Mouse (Mus musculus) CH12.LX (cell line): ENCODE results near the gene Khk. TPM values are rescaled to one million over a fixed set of nuclear protein-coding genes. Genes with fewer than 3 reads are reported as not detected.

Experiments used
- DNase-seq: peaks from one replicate; pipeline ENCODE4 v3.0.0-alpha.2; 2013; ENCODE audit errors: extremely low read depth
- H3K27ac ChIP-seq: 2 replicates; pipeline ENCODE4 v1.5.1; 2012; ENCODE audit warnings: low read depth, mild to moderate bottlenecking, control low read depth, moderate library complexity; ENCODE audit not compliant: insufficient read depth
- H3K27me3 ChIP-seq: replicated peaks from 2 replicates; pipeline ENCODE3; 2012; ENCODE audit warnings: inconsistent platforms
- H3K36me3 ChIP-seq, 2 experiments: replicated peaks in 1 of 2; 2 replicates each; pipeline versions ENCODE3 to v1.6.1; 2012; ENCODE audit warnings: inconsistent platforms in 1 of 2, low read length in 1 of 2, mild to moderate bottlenecking in 1 of 2, mixed read lengths in 1 of 2, moderate library complexity in 1 of 2; ENCODE audit not compliant: control insufficient read depth in 1 of 2, insufficient read depth in 1 of 2
- H3K4me1 ChIP-seq, 2 experiments: 2 replicates each; pipeline ENCODE4 v1.6.1; 2012; ENCODE audit warnings: inconsistent platforms in 1 of 2, moderate library complexity in 1 of 2; ENCODE audit not compliant: insufficient read depth in 2 of 2, control insufficient read depth in 1 of 2
- H3K4me2 ChIP-seq: 2 replicates; pipeline ENCODE4 v1.6.1; 2012; ENCODE audit warnings: low read depth, mild to moderate bottlenecking, control low read depth; ENCODE audit not compliant: poor library complexity, insufficient read depth, severe bottlenecking
- H3K4me3 ChIP-seq, 3 experiments: fragments of 150-350 bp in 1 of 3; sonication (generic) in 1 of 3; replicated peaks in 1 of 3; 2 replicates each; pipeline versions ENCODE3 to v1.5.1; 2011 to 2012; ENCODE audit warnings: low read depth in 2 of 3, low read length in 2 of 3, mild to moderate bottlenecking in 2 of 3, moderate library complexity in 2 of 3, control low read depth in 1 of 3, improper control_type of control experiment in 1 of 3, inconsistent platforms in 1 of 3, mixed read lengths in 1 of 3; ENCODE audit not compliant: poor library complexity in 1 of 3
- H3K79me2 ChIP-seq: replicated peaks from 2 replicates; pipeline ENCODE4 v1.6.1; 2012; ENCODE audit warnings: mild to moderate bottlenecking, moderate library complexity; ENCODE audit not compliant: control insufficient read depth, poor library complexity, insufficient read depth, severe bottlenecking; ENCODE audit errors: extremely low read depth
- H3K9ac ChIP-seq: 2 replicates; pipeline ENCODE4 v1.6.1; 2012; ENCODE audit warnings: low read depth, mild to moderate bottlenecking, control low read depth, moderate library complexity; ENCODE audit not compliant: insufficient read depth
- H3K9me3 ChIP-seq: replicated peaks from 2 replicates; pipeline ENCODE3; 2012; ENCODE audit warnings: low read length, inconsistent platforms, mixed read lengths
- CHD1 ChIP-seq: IDR thresholded peaks from 2 replicates; pipeline ENCODE4 v1.6.1; 2012; ENCODE audit warnings: low read depth, low read length, improper control_type of control experiment, inconsistent platforms
- ELF1 ChIP-seq: IDR thresholded peaks from 2 replicates; pipeline ENCODE4 v1.6.1; 2014; ENCODE audit warnings: low read depth, mild to moderate bottlenecking, inconsistent platforms, low read length, improper control_type of control experiment
- EP300 ChIP-seq: IDR thresholded peaks from 2 replicates; pipeline ENCODE4 v1.6.1; 2011; ENCODE audit warnings: low read length, improper control_type of control experiment
- ETS1 ChIP-seq: conservative IDR thresholded peaks from 2 replicates; pipeline ENCODE4 v1.6.1; 2012; ENCODE audit warnings: low read depth, mild to moderate bottlenecking, inconsistent platforms, low read length, improper control_type of control experiment, moderate library complexity
- GABPA ChIP-seq: IDR thresholded peaks from 2 replicates; pipeline ENCODE4 v1.6.1; 2012; ENCODE audit warnings: low read depth, low read length, improper control_type of control experiment, inconsistent platforms; ENCODE audit not compliant: insufficient replicate concordance
- HCFC1 ChIP-seq: IDR thresholded peaks from 2 replicates; pipeline ENCODE4 v1.6.1; 2012; ENCODE audit warnings: low read depth, mild to moderate bottlenecking, inconsistent platforms, low read length, improper control_type of control experiment
- IRF4 ChIP-seq: IDR thresholded peaks from 2 replicates; pipeline ENCODE4 v1.6.1; 2014; ENCODE audit warnings: low read depth, mild to moderate bottlenecking, inconsistent platforms, low read length, improper control_type of control experiment
- JUN ChIP-seq: IDR thresholded peaks from 2 replicates; pipeline ENCODE4 v1.6.1; 2011; ENCODE audit warnings: low read depth, mild to moderate bottlenecking, low read length, improper control_type of control experiment, moderate library complexity; ENCODE audit not compliant: insufficient read depth
- MAFK ChIP-seq: IDR thresholded peaks from 2 replicates; pipeline ENCODE4 v1.6.1; 2011; ENCODE audit warnings: low read length, improper control_type of control experiment; ENCODE audit not compliant: insufficient replicate concordance
- MAX ChIP-seq: IDR thresholded peaks from 2 replicates; pipeline ENCODE4 v1.6.1; 2011; ENCODE audit warnings: low read length, improper control_type of control experiment
- MEF2A ChIP-seq: IDR thresholded peaks from 2 replicates; pipeline ENCODE4 v1.6.1; 2014; ENCODE audit warnings: low read depth, mild to moderate bottlenecking, inconsistent platforms, low read length, improper control_type of control experiment, borderline replicate concordance
- MXI1 ChIP-seq: IDR thresholded peaks from 2 replicates; pipeline ENCODE4 v1.6.1; 2011; ENCODE audit warnings: mild to moderate bottlenecking, low read depth, low read length, improper control_type of control experiment
- MYC ChIP-seq: IDR thresholded peaks from 2 replicates; pipeline ENCODE4 v1.6.1; 2011; ENCODE audit warnings: low read depth, mild to moderate bottlenecking, improper control_type of control experiment, low read length
- PAX5 ChIP-seq: IDR thresholded peaks from 2 replicates; pipeline ENCODE4 v1.6.1; 2012; ENCODE audit warnings: low read length, inconsistent platforms, mixed read lengths
- POLR2A ChIP-seq: IDR thresholded peaks from 2 replicates; pipeline ENCODE4 v1.6.1; 2011; ENCODE audit warnings: low read depth, mild to moderate bottlenecking, improper control_type of control experiment, low read length
- POLR2AphosphoS2 ChIP-seq: IDR thresholded peaks from 2 replicates; pipeline ENCODE4 v1.6.1; 2011; ENCODE audit warnings: low read depth, low read length, improper control_type of control experiment
- RAD21 ChIP-seq: IDR thresholded peaks from 2 replicates; pipeline ENCODE4 v1.6.1; 2011; ENCODE audit warnings: low read depth, mild to moderate bottlenecking, low read length, improper control_type of control experiment, moderate library complexity
- SIN3A ChIP-seq: IDR thresholded peaks from 2 replicates; pipeline ENCODE4 v1.6.1; 2012; ENCODE audit warnings: low read length, improper control_type of control experiment, inconsistent platforms
- UBTF ChIP-seq: IDR thresholded peaks from 2 replicates; pipeline ENCODE4 v1.6.1; 2012; ENCODE audit warnings: low read depth, mild to moderate bottlenecking, inconsistent platforms, low read length, improper control_type of control experiment, moderate library complexity
- USF1 ChIP-seq: IDR thresholded peaks from 2 replicates; pipeline ENCODE4 v1.6.1; 2014; ENCODE audit warnings: low read depth, mild to moderate bottlenecking, inconsistent platforms, low read length, improper control_type of control experiment
- USF2 ChIP-seq: conservative IDR thresholded peaks from 2 replicates; pipeline ENCODE4 v1.6.1; 2011; ENCODE audit warnings: low read depth, low read length, improper control_type of control experiment
- ZC3H11A ChIP-seq: IDR thresholded peaks from 2 replicates; pipeline ENCODE4 v1.6.1; 2012; ENCODE audit warnings: low read depth, mild to moderate bottlenecking, inconsistent platforms, low read length, improper control_type of control experiment
- ZNF384 ChIP-seq: IDR thresholded peaks from 2 replicates; pipeline ENCODE4 v1.6.1; 2012; ENCODE audit warnings: low read depth, low read length, improper control_type of control experiment, inconsistent platforms
- dilution Hi-C: fragments of 300-500 bp; cut with MboI; formaldehyde crosslinking; loops from 2 replicates; pipeline ENCODE4 v1.14.3; 2020; ENCODE audit warnings: low sequenced_read_pairs; ENCODE audit not compliant: extremely low pct_unique_long_range_greater_than_20kb, extremely low pct_ligation_motif_present
- in situ Hi-C: fragments of 300-500 bp; cut with MboI; formaldehyde crosslinking; loops from 3 replicates; pipeline ENCODE4 v1.14.3; 2019; ENCODE audit warnings: low sequenced_read_pairs, low pct_ligation_motif_present, low pct_unique_long_range_greater_than_20kb, mixed read lengths
- polyA plus RNA-seq: library from polyadenylated mRNA; unstranded; fragments of >175 nt; gene quantifications from 2 replicates; pipeline ENCODE4 v1.2.1, GENCODE M21; 2012; ENCODE audit warnings: low read depth; ENCODE audit not compliant: insufficient read length
- total RNA-seq, 2 experiments: library from RNA; depleted of rRNA; stranded (reverse); fragments of 300-350 nt in 1 of 2; fragments of >200 nt in 1 of 2; gene quantifications; 2 replicates each; pipeline ENCODE4 v1.2.3; 2012 to 2014

The Khk gene
- total and polyA plus RNA-seq, 3 experiments = 2.5 to 5.7 (median 3.7) TPM

DNA sequence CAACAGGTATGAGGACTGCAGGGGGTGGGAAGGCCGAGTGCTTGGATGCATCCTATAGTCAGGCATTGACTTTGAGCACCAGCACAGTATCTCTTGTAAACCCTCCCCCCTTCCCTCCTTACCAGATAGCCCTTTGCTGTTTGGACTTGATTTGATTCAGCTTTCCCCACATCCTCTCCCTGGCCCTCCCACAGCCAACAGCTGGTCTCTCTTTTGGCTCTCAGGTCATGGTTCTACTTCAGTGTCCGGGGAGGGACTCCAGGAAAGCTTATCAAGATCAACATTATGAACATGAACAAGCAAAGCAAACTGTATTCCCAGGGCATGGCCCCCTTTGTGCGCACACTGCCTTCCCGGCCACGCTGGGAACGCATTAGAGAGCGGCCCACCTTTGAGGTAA, 30.9 kb upstream of the Khk start:
- H3K9ac ChIP-seq = no peak overlapping the region

DNA sequence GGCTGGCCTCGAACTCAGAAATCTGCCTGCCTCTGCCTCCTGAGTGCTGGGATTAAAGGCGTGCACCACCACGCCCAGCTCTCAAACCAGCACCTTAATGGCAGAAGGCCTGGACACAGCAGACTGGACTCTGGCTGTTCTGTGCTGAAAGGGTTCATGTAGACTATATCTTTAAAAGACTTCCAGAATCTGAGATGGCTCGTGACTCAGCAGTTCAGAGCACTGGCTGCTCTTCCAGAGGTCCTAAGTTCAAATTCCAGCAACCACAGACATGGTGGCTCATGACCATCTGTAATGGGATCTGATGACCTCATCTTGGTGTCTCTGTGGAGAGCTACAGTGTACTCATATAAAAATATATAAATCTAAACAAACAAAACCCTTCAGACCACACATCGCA, 19.4 kb upstream of the Khk start:
- peaks cover 54 to 90% of the 10 kb centered on the region in 2 experiments for H3K36me3 ChIP-seq
- peaks cover 20% of the 10 kb centered on the region for H3K79me2 ChIP-seq
- DNase-seq = no peak
- no peak overlapping the region for H3K4me3 ChIP-seq
- TF ChIP-seq MAFK (no peak), POLR2A (no peak), MAX (no peak), JUN (no peak)
- no peaks in the 10 kb centered on the region for H3K9me3 ChIP-seq
- H3K27me3 ChIP-seq = no peaks in the 10 kb centered on the region
- no peak overlapping the region for H3K9ac ChIP-seq
- no peak overlapping the region for H3K4me2 ChIP-seq
- in situ Hi-C loops (no loop called here), dilution Hi-C loops (no loop called here)
- H3K4me1 ChIP-seq = peaks cover 2 to 20% of the 10 kb centered on the region in 2 experiments; a peak in 3 of 4 replicates
- no peak overlapping the region for H3K27ac ChIP-seq

More for the DNA sequence above, 30.9 kb upstream of the Khk start:
- TF ChIP-seq MYC (no peak), ELF1 (no peak), MEF2A (no peak), MAFK (no peak), UBTF (no peak), PAX5 (no peak), SIN3A (no peak), MAX (no peak)
- dilution Hi-C loops = no loop called here
- in situ Hi-C loops = no loop called here
- Histone ChIP-seq H3K4me1 (peaks cover 3 to 18% of the 10 kb centered on the region in 2 experiments), H3K4me3 (no peak overlapping the region), H3K27ac (no peak overlapping the region), H3K79me2 (no peaks in the 10 kb centered on the region), H3K9me3 (no peaks in the 10 kb centered on the region), H3K36me3 (peaks cover 30 to 53% of the 10 kb centered on the region in 2 experiments), H3K27me3 (no peaks in the 10 kb centered on the region), H3K4me2 (no peak overlapping the region)
- DNase-seq = no peak

DNA sequence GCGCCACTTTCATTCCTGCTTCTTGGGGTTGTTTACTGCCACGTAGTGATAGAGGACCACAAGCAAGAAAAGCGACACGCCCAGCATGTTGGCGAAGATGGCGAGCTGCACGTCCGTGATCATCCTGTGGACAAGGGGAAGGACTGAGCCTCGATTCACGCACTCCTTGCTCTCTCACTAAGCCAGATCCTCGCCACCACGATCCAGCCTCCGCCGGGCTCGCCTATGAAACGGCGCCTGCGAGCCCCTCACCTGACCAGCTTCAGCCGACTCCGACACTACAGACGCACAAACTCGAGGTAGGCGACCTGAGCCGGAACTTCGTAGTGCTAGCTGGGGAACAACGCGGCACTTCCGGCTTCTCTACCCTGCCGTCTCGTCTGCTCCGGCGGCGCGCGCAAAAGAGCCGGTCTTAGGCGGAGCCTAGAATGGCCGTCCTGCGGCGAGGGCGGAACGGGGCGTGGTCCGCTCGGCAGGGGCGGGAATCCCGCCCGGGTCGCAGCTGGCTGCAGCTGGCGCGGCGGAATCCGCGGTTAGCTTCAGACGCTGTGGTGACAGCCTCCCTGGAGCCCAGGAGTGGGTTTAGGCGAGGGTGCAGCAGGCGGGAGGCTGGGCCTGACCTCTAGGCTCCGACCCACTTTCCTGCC, 13.7 kb upstream of the Khk start, which contains the start of gene Ost4:
Ost4 (minus strand) TSS at position 376 of the 647 bp plus-strand sequence.
- Histone ChIP-seq H3K9ac (peak within 1 kb of the TSS; percentile 98), H3K27me3 (peaks cover 9% of the 10 kb centered on the region), H3K9me3 (no peaks in the 10 kb centered on the region), H3K27ac (peak within 1 kb of the TSS; percentile 48), H3K4me2 (peak within 1 kb of the TSS; percentile 88), H3K4me1 (peaks cover 2 to 29% of the 10 kb centered on the region in 2 experiments; a peak in 3 of 4 replicates), H3K79me2 (peaks cover 26% of the 10 kb centered on the region), H3K36me3 (peaks cover 29 to 37% of the 10 kb centered on the region in 2 experiments), H3K4me3 (peak within 1 kb of the TSS; percentile 71 to 99 (median 97))
- in situ Hi-C loops (no loop called here), dilution Hi-C loops (no loop called here)
- DNase-seq = peak; percentile 95
- TF ChIP-seq SIN3A (peak; percentile 91), ZNF384 (no peak), MAX (no peak; the same call in 1 of the 2 replicates), USF1 (no peak), RAD21 (no peak), USF2 (no peak), ETS1 (peak; percentile 61), POLR2AphosphoS2 (peak; percentile 81; the same call in 1 of the 2 replicates), MAFK (no peak), MEF2A (0 out of 2 replicates have a peak, but pooled peaks have one; percentile 57), MXI1 (peak; percentile 82; the same call in 1 of the 2 replicates), GABPA (peak; percentile 24; the same call in 1 of the 2 replicates), JUN (no peak), EP300 (no peak), IRF4 (peak; percentile 77), CHD1 (no peak), ZC3H11A (no peak), HCFC1 (peak; percentile 93)
